Mouse (Mus musculus): Measurements from ENCODE around the gene Gm42674.

GRCm38 (mm10) chr3:90625496-90625895 is 23.8 kb downstream of the Gm42674 start:
- TF ChIP-seq CTCF (IDR thresholded peaks at IDR 0.05; ENCODE audit: low read depth, low read length) (no peak), POLR2A (IDR thresholded peaks at IDR 0.05; ENCODE audit: extremely low read depth, insufficient read depth, low read length) (no peak)

Data from liver, adult 2 months (tissue).